Mouse (Mus musculus) c-Kit-positive CD71-positive TER-119-positive erythroid progenitor cells, embryonic 14.5 days (primary cell): ENCODE measurements around the gene Ndufa8.
A peak's percentile ranks its signal among the peaks of the same experiment; 100 is the strongest.

Experiments
- DNase-seq: peaks from one replicate; pipeline ENCODE4 v3.0.0-alpha.2; 2013; ENCODE audit warnings: low spot score

Gene Ndufa8

GRCm38 (mm10) chr2:36048164-36048563, 1.0 kb downstream of the Ndufa8 start:
- DNase-seq = peak; percentile 31

GRCm38 (mm10) chr2:36040872-36041271, 8.3 kb downstream of the Ndufa8 start:
- DNase-seq = no peak

GRCm38 (mm10) chr2:36039297-36039985, 9.8 kb downstream of the Ndufa8 start:
- DNase-seq = no peak

- no peak for DNase-seq
These were observed 13.7 kb downstream of the Ndufa8 start for GRCm38 (mm10) chr2:36035413-36036081.

GRCm38 (mm10) chr2:36034898-36035297, 14.3 kb downstream of the Ndufa8 start:
- no peak for DNase-seq

GRCm38 (mm10) chr2:36033966-36034365, 15.2 kb downstream of the Ndufa8 start:
- DNase-seq = no peak

GRCm38 (mm10) chr2:36032884-36033283, 16.3 kb downstream of the Ndufa8 start:
- DNase-seq = no peak

- DNase-seq = no peak
These were observed 25.9 kb downstream of the Ndufa8 start for GRCm38 (mm10) chr2:36023291-36023690.

- DNase-seq = peak; percentile 42
These were observed 27.6 kb downstream of the Ndufa8 start for GRCm38 (mm10) chr2:36021385-36022159.

GRCm38 (mm10) chr2:36013010-36013409, 36.2 kb downstream of the Ndufa8 start:
- DNase-seq = no peak

GRCm38 (mm10) chr2:36011331-36011825, 37.8 kb downstream of the Ndufa8 start:
- no peak for DNase-seq

- DNase-seq = no peak
These were observed 38.6 kb downstream of the Ndufa8 start for GRCm38 (mm10) chr2:36010579-36010978.

GRCm38 (mm10) chr2:36009386-36009785, 39.8 kb downstream of the Ndufa8 start:
- peak; percentile 57 for DNase-seq

GRCm38 (mm10) chr2:36008071-36008470, 41.1 kb downstream of the Ndufa8 start:
- peak; percentile 44 for DNase-seq

- no peak for DNase-seq
These were observed 47.0 kb downstream of the Ndufa8 start for GRCm38 (mm10) chr2:36002188-36002587.

- DNase-seq = no peak
These were observed 48.8 kb downstream of the Ndufa8 start for GRCm38 (mm10) chr2:36000390-36000789.

GRCm38 (mm10) chr2:35999212-35999611, 50.0 kb downstream of the Ndufa8 start:
- no peak for DNase-seq

GRCm38 (mm10) chr2:35998416-35998815, 50.8 kb downstream of the Ndufa8 start:
- no peak for DNase-seq

GRCm38 (mm10) chr2:35996753-35997152, 52.5 kb downstream of the Ndufa8 start:
- DNase-seq = no peak

GRCm38 (mm10) chr2:35994303-35994702, 54.9 kb downstream of the Ndufa8 start:
- no peak for DNase-seq

- no peak for DNase-seq
These were observed 55.7 kb downstream of the Ndufa8 start for GRCm38 (mm10) chr2:35993481-35993880.

- no peak for DNase-seq
These were observed 56.9 kb downstream of the Ndufa8 start for GRCm38 (mm10) chr2:35992259-35992658.
